Mouse (Mus musculus) hindbrain, embryonic 11.5 days (tissue): Measurements from ENCODE around the gene Mtif3. TPM values are rescaled to one million over a fixed set of nuclear protein-coding genes. Genes with fewer than 3 reads are reported as not detected.
A peak's percentile ranks its signal among the peaks of the same experiment; 100 is the strongest.

Experiments
- ATAC-seq: fragments of 200-750 bp; cut with Nextera tagmentation; 2 replicates; pipeline ENCODE4 v1.8.0; 2017; ENCODE audit warnings: mild to moderate bottlenecking, moderate TSS enrichment, moderate library complexity; ENCODE audit not compliant: low FRiP score
- DNase-seq: peaks from one replicate; pipeline ENCODE4 v3.0.0-alpha.2; 2015; ENCODE audit warnings: low spot score
- H3K27ac ChIP-seq: fragments of 300-500 bp; sonication (generic); 2 replicates; pipeline ENCODE4 v1.5.1; 2014; ENCODE audit warnings: mild to moderate bottlenecking, low read depth, low read length
- H3K27me3 ChIP-seq: fragments of 300-500 bp; sonication (generic); 2 replicates; pipeline ENCODE4 v1.6.1; 2014; ENCODE audit warnings: mild to moderate bottlenecking, low read length, moderate library complexity, mixed read lengths; ENCODE audit not compliant: control insufficient read depth, insufficient read depth
- H3K36me3 ChIP-seq: fragments of 300-500 bp; sonication (generic); 2 replicates; pipeline ENCODE4 v1.6.1; 2014; ENCODE audit warnings: mild to moderate bottlenecking, low read length, moderate library complexity, mixed read lengths; ENCODE audit not compliant: control insufficient read depth, insufficient read depth
- H3K4me1 ChIP-seq: fragments of 300-500 bp; sonication (generic); replicated peaks from 2 replicates; pipeline ENCODE4 v1.6.1; 2014; ENCODE audit warnings: low read length, mixed read lengths; ENCODE audit not compliant: control insufficient read depth, insufficient read depth
- H3K4me2 ChIP-seq: fragments of 300-500 bp; sonication (generic); replicated peaks from 2 replicates; pipeline ENCODE4 v1.6.1; 2014; ENCODE audit warnings: mild to moderate bottlenecking, low read depth, low read length
- H3K4me3 ChIP-seq: fragments of 300-500 bp; sonication (generic); 2 replicates; pipeline ENCODE4 v1.5.1; 2014; ENCODE audit warnings: low read depth, low read length
- H3K9ac ChIP-seq: fragments of 300-500 bp; sonication (generic); 2 replicates; pipeline ENCODE4 v1.6.1; 2014; ENCODE audit warnings: low read depth, low read length
- H3K9me3 ChIP-seq: fragments of 300-500 bp; sonication (generic); 2 replicates; pipeline ENCODE4 v1.6.1; 2016; ENCODE audit warnings: low read length; ENCODE audit not compliant: control insufficient read depth
- WGBS: fragments of 180-500 bp; shearing (Covaris S2); extraction: QIAGEN DNeasy Blood & Tissue Kit; methylation state at CpG from one replicate; pipeline ENCODE4 v1.1.7; 2014; 5-methylcytosine and 5-hydroxymethylcytosine counted together
- polyA plus RNA-seq: library from polyadenylated mRNA; unstranded; fragments of >200 nt; fragmentation: Nextera tagmentation; extraction: Ambion mirVana; gene quantifications from 2 replicates; pipeline ENCODE4 v1.2.1, GENCODE M21; 2014

Mtif3 gene
- 26.1 and 27.0 TPM in 2 replicates for polyA plus RNA-seq

GRCm38 (mm10) chr5:146963118-146963936, at the start of gene Mtif3:
Mtif3 (minus strand) TSS chr5:146963800.
- Histone ChIP-seq H3K36me3 (no peaks in the 10 kb centered on the region), H3K9ac (peak within 1 kb of the TSS; percentile 84), H3K4me2 (peak within 1 kb of the TSS; percentile 57), H3K27me3 (no peaks in the 10 kb centered on the region), H3K9me3 (no peaks in the 10 kb centered on the region), H3K27ac (no peak within 1 kb of the TSS), H3K4me3 (peak within 1 kb of the TSS; percentile 85), H3K4me1 (no peaks in the 10 kb centered on the region)
- ATAC-seq: peak; percentile 77
- peak; percentile 86 for DNase-seq
- 3% methylated on average over 45 of the region's 46 CpGs for WGBS

- 87% methylated on average over 10 of the region's 10 CpGs for WGBS
- DNase-seq (no peak), ATAC-seq (no peak)
These were observed 47.7 kb upstream of the Mtif3 start for GRCm38 (mm10) chr5:147011333-147011732.

GRCm38 (mm10) chr5:147003303-147003702, 39.7 kb upstream of the Mtif3 start:
- Histone ChIP-seq H3K4me1 (no peaks in the 10 kb centered on the region), H3K27ac (no peak overlapping the region), H3K4me3 (no peak overlapping the region), H3K36me3 (no peaks in the 10 kb centered on the region), H3K27me3 (no peaks in the 10 kb centered on the region), H3K4me2 (no peak overlapping the region), H3K9ac (no peak overlapping the region), H3K9me3 (no peaks in the 10 kb centered on the region)
- DNase-seq (no peak), ATAC-seq (no peak)
- 55% methylated on average over 1 of the region's 1 CpGs for WGBS

More at GRCm38 (mm10) chr5:147011333-147011732, 47.7 kb upstream of the Mtif3 start:
- H3K27me3 ChIP-seq: no peaks in the 10 kb centered on the region
- no peak overlapping the region for H3K27ac ChIP-seq
- no peak overlapping the region for H3K4me2 ChIP-seq
- no peaks in the 10 kb centered on the region for H3K36me3 ChIP-seq
- H3K9me3 ChIP-seq: no peaks in the 10 kb centered on the region
- no peaks in the 10 kb centered on the region for H3K4me1 ChIP-seq
- H3K9ac ChIP-seq: no peak overlapping the region
- no peak overlapping the region for H3K4me3 ChIP-seq

- no peak overlapping the region for H3K9ac ChIP-seq
- H3K27me3 ChIP-seq: no peaks in the 10 kb centered on the region
- no peaks in the 10 kb centered on the region for H3K36me3 ChIP-seq
- H3K4me3 ChIP-seq: no peak overlapping the region
- WGBS: 81% methylated on average over 4 of the region's 4 CpGs
- no peaks in the 10 kb centered on the region for H3K9me3 ChIP-seq
- no peaks in the 10 kb centered on the region for H3K4me1 ChIP-seq
- DNase-seq (no peak), ATAC-seq (no peak)
- no peak overlapping the region for H3K27ac ChIP-seq
- no peak overlapping the region for H3K4me2 ChIP-seq
These were observed 37.7 kb upstream of the Mtif3 start for GRCm38 (mm10) chr5:147001312-147001711.

GRCm38 (mm10) chr5:146998802-146999201, 35.2 kb upstream of the Mtif3 start:
- Histone ChIP-seq H3K27me3 (no peaks in the 10 kb centered on the region), H3K27ac (no peak overlapping the region), H3K9me3 (no peaks in the 10 kb centered on the region), H3K4me2 (no peak overlapping the region), H3K4me3 (no peak overlapping the region), H3K4me1 (no peaks in the 10 kb centered on the region), H3K36me3 (no peaks in the 10 kb centered on the region), H3K9ac (no peak overlapping the region)
- 92% methylated on average over 12 of the region's 12 CpGs for WGBS
- ATAC-seq: no peak
- DNase-seq: no peak

- Histone ChIP-seq H3K4me3 (no peak overlapping the region), H3K27ac (no peak overlapping the region)
These were observed 33.2 kb upstream of the Mtif3 start for GRCm38 (mm10) chr5:146996812-146997211.

GRCm38 (mm10) chr5:146994973-146995372, 31.4 kb upstream of the Mtif3 start:
- 78% methylated on average over 6 of the region's 6 CpGs for WGBS

More at GRCm38 (mm10) chr5:146996812-146997211, 33.2 kb upstream of the Mtif3 start:
- 82% methylated on average over 7 of the region's 7 CpGs for WGBS
- H3K36me3 ChIP-seq: no peaks in the 10 kb centered on the region
- no peak for ATAC-seq
- H3K4me2 ChIP-seq: no peak overlapping the region
- no peaks in the 10 kb centered on the region for H3K4me1 ChIP-seq
- no peaks in the 10 kb centered on the region for H3K27me3 ChIP-seq
- H3K9ac ChIP-seq: no peak overlapping the region
- no peaks in the 10 kb centered on the region for H3K9me3 ChIP-seq
- DNase-seq: no peak

GRCm38 (mm10) chr5:146993509-146993908, 29.9 kb upstream of the Mtif3 start:
- H3K4me2 ChIP-seq: no peak overlapping the region
- H3K9ac ChIP-seq: no peak overlapping the region
- H3K27ac ChIP-seq: no peak overlapping the region
- 81% methylated on average over 8 of the region's 8 CpGs for WGBS
- H3K27me3 ChIP-seq: no peaks in the 10 kb centered on the region
- no peaks in the 10 kb centered on the region for H3K9me3 ChIP-seq
- no peak for ATAC-seq
- H3K36me3 ChIP-seq: no peaks in the 10 kb centered on the region
- no peak for DNase-seq
- no peak overlapping the region for H3K4me3 ChIP-seq
- no peaks in the 10 kb centered on the region for H3K4me1 ChIP-seq

More at GRCm38 (mm10) chr5:146994973-146995372, 31.4 kb upstream of the Mtif3 start:
- H3K27me3 ChIP-seq: no peaks in the 10 kb centered on the region
- no peaks in the 10 kb centered on the region for H3K9me3 ChIP-seq
- H3K27ac ChIP-seq: no peak overlapping the region
- H3K9ac ChIP-seq: no peak overlapping the region
- no peak overlapping the region for H3K4me3 ChIP-seq
- ATAC-seq (no peak), DNase-seq (no peak)
- no peaks in the 10 kb centered on the region for H3K4me1 ChIP-seq
- H3K36me3 ChIP-seq: no peaks in the 10 kb centered on the region
- no peak overlapping the region for H3K4me2 ChIP-seq

- WGBS: 80% methylated on average over 5 of the region's 5 CpGs
- no peaks in the 10 kb centered on the region for H3K9me3 ChIP-seq
- H3K4me2 ChIP-seq: no peak overlapping the region
- no peak overlapping the region for H3K9ac ChIP-seq
- H3K27me3 ChIP-seq: no peaks in the 10 kb centered on the region; the same call in 1 of the 2 replicates
- no peak overlapping the region for H3K27ac ChIP-seq
- no peaks in the 10 kb centered on the region for H3K4me1 ChIP-seq
- no peak overlapping the region for H3K4me3 ChIP-seq
- no peak for ATAC-seq
- H3K36me3 ChIP-seq: no peaks in the 10 kb centered on the region
- no peak for DNase-seq
These were observed 25.5 kb upstream of the Mtif3 start for GRCm38 (mm10) chr5:146989051-146989450.
